Mouse (Mus musculus): Measurements from ENCODE around the gene Rilpl1. TPM values are rescaled to one million over a fixed set of nuclear protein-coding genes. Genes with fewer than 3 reads are reported as not detected.
A peak's percentile ranks its signal among the peaks of the same experiment; 100 is the strongest.

Rilpl1 gene
- polyA plus RNA-seq, 1 experiment from 2014 or later: 11.8 TPM

GRCm38 (mm10) chr5:124482966-124483654, 48.1 kb downstream of the Rilpl1 start, which contains the start of gene Snrnp35:
TSS of gene Snrnp35 (plus strand) at chr5:124483134.
- H3K4me2 ChIP-seq: peak within 1 kb of the TSS; percentile 82
- no peaks in the 10 kb centered on the region for H3K27me3 ChIP-seq (replicated peaks)
- H3K9ac ChIP-seq: peak within 1 kb of the TSS; percentile 68
- peak within 1 kb of the TSS; percentile 78 for H3K4me3 ChIP-seq
- H3K27ac ChIP-seq: peak within 1 kb of the TSS; percentile 91
- H3K4me1 ChIP-seq: peaks cover 22% of the 10 kb centered on the region
- no peaks in the 10 kb centered on the region for H3K36me3 ChIP-seq (replicated peaks)
- WGBS: under 1% methylated on average over 47 of the region's 48 CpGs
- ATAC-seq (replicated peaks): peak; percentile 95
- H3K9me3 ChIP-seq: no peaks in the 10 kb centered on the region

DNA sequence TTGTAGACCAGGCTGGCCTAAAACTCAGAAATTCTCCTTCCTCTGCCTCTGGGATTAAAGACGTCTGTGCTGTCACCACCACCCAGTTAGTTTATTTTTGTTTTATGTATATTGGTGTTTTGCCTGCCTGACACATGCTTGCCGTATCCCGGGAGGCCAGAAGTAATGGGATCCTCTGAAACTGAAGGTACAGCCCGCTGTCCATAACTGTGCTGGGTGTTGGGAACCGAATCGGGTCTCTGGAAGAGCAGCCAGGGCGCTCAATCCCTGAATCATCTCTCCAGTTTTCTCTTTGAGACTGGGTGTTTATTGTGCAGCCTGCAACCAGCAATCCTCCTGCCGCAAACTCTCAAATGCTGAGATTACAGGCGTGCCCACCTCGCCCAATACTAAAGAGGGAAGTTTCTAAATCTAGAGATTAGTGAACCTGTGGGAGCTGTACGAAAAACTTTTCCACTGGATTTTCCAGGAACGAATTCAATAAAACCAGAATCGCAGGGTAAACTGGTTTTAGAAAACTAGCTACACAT, 48.7 kb downstream of the Rilpl1 start:
- Histone ChIP-seq H3K4me1 (peaks cover 22% of the 10 kb centered on the region), H3K36me3 (replicated peaks) (no peaks in the 10 kb centered on the region), H3K9ac (peak overlapping the region; percentile 68), H3K4me3 (peak overlapping the region; percentile 78), H3K27ac (peak overlapping the region; percentile 91), H3K27me3 (replicated peaks) (no peaks in the 10 kb centered on the region), H3K9me3 (no peaks in the 10 kb centered on the region), H3K4me2 (peak overlapping the region; percentile 82)
- WGBS: 6% methylated on average over 13 of the region's 13 CpGs
- ATAC-seq (replicated peaks): no peak

DNA sequence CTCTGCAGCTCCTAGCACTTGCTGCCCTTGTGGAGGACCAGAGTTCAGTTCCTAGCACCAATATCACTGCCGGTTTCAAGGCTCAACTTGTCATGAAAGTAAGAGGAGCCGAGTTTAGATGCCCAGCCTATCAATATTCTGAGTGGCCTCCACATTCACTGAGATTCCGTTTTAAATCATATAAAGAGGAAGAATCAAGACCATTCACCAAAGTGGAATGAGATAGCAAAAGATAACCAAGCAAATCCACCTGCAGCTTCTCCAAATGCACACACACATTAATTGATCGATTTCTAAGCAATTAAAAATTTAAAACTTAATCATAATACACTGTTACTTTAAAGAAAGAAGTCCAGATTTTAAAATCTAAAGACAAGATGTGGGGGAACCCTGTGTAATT, 49.5 kb downstream of the Rilpl1 start:
- Histone ChIP-seq H3K9me3 (no peaks in the 10 kb centered on the region), H3K27me3 (replicated peaks) (no peaks in the 10 kb centered on the region), H3K4me3 (no peak overlapping the region), H3K27ac (no peak overlapping the region), H3K4me1 (peaks cover 28% of the 10 kb centered on the region), H3K36me3 (replicated peaks) (no peaks in the 10 kb centered on the region), H3K9ac (no peak overlapping the region), H3K4me2 (no peak overlapping the region)
- WGBS: 95% methylated on average over 4 of the region's 4 CpGs
- ATAC-seq (replicated peaks): no peak

DNA sequence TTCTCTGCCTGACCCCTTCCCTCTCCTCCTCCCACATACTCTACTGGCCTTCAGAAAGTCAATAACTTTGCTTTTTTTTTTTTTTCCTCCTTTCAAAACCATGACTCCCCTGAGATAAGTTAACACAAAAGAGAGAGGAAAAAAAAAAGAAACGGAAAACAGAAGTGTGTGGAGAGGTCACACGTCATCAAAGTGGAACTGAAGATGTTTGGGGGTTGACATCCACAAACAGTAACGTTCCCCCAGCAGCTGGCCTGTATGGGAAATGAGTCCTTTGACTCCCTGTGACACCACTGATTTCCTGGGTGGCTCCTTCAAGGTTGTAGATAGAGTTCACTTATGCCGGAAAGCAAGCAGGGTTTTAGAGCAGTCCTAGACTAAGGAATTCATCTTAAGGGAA, 51.1 kb downstream of the Rilpl1 start:
- Histone ChIP-seq H3K4me1 (peaks cover 32% of the 10 kb centered on the region), H3K27me3 (replicated peaks) (no peaks in the 10 kb centered on the region), H3K27ac (no peak overlapping the region), H3K9me3 (no peaks in the 10 kb centered on the region), H3K4me3 (no peak overlapping the region), H3K36me3 (replicated peaks) (no peaks in the 10 kb centered on the region), H3K9ac (no peak overlapping the region), H3K4me2 (no peak overlapping the region)
- WGBS: 84% methylated on average over 4 of the region's 4 CpGs
- no peak for ATAC-seq (replicated peaks)

DNA sequence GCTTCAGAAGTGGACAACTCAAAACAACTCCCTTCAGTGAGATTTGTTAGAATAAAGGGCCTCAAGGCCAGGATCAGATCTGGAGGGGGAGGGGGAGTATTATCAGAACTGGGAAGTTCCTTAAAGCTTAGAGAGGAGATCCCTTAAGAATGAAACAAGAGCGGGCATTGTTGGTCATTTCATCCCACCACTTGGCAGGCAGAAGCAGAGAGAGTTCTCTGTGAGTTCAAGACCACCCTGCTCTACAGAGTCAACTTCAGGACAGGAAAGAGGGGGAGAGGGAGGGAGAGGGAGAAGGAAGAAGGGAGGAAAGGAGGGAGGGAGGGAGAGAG, 52.4 kb downstream of the Rilpl1 start:
- Histone ChIP-seq H3K4me1 (peaks cover 22% of the 10 kb centered on the region), H3K9me3 (no peaks in the 10 kb centered on the region), H3K4me3 (peak overlapping the region; percentile 64; the same call in 1 of the 2 replicates), H3K9ac (no peak overlapping the region), H3K27me3 (replicated peaks) (no peaks in the 10 kb centered on the region), H3K4me2 (peak overlapping the region; percentile 74), H3K27ac (peak overlapping the region; percentile 55), H3K36me3 (replicated peaks) (no peaks in the 10 kb centered on the region)
- ATAC-seq (replicated peaks): no peak
- 78% methylated on average over 1 of the region's 1 CpGs for WGBS

DNA sequence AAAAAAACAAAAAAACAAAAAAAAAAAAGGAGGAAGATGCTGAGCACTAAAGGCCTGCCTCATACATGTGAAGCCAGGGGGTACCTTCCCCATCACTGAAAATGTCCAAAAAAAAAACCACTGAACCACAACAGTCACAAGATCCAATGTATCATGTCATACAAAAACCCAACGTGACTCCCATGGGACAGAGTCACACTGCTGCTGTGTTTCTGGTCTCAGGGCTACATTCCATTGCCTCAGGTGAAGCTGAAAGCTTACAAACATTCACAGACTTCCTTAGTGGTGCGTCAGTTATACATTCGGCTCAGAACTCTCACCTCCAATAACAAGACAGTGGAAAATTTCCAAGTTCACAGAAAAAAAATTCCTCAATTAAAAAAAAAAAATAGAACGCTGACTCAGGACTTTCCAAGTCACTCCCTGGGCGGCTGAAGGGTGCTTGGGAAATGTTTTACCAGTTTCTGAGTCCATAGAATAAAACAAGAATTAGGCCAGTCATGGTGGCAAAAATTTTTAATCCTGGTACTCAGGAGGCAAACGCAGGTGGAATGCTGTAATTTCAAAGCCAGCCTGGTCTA, 60.5 kb downstream of the Rilpl1 start:
- Histone ChIP-seq H3K27me3 (replicated peaks) (no peaks in the 10 kb centered on the region), H3K4me1 (peaks cover 4% of the 10 kb centered on the region; the same call in 1 of the 2 replicates), H3K4me2 (no peak overlapping the region), H3K27ac (no peak overlapping the region), H3K36me3 (replicated peaks) (no peaks in the 10 kb centered on the region), H3K9me3 (no peaks in the 10 kb centered on the region), H3K4me3 (no peak overlapping the region), H3K9ac (no peak overlapping the region)
- WGBS: 86% methylated on average over 6 of the region's 6 CpGs
- ATAC-seq (replicated peaks): no peak

- H3K4me2 ChIP-seq: no peak overlapping the region
- no peak for ATAC-seq (replicated peaks)
- H3K9me3 ChIP-seq: no peaks in the 10 kb centered on the region
- H3K4me3 ChIP-seq: no peak overlapping the region
- WGBS: 94% methylated on average over 6 of the region's 6 CpGs
- no peak overlapping the region for H3K27ac ChIP-seq
- H3K27me3 ChIP-seq (replicated peaks): no peaks in the 10 kb centered on the region
- H3K4me1 ChIP-seq: no peaks in the 10 kb centered on the region
- no peaks in the 10 kb centered on the region for H3K36me3 ChIP-seq (replicated peaks)
- no peak overlapping the region for H3K9ac ChIP-seq
These were observed 61.7 kb downstream of the Rilpl1 start for GRCm38 (mm10) chr5:124469486-124469885.

DNA sequence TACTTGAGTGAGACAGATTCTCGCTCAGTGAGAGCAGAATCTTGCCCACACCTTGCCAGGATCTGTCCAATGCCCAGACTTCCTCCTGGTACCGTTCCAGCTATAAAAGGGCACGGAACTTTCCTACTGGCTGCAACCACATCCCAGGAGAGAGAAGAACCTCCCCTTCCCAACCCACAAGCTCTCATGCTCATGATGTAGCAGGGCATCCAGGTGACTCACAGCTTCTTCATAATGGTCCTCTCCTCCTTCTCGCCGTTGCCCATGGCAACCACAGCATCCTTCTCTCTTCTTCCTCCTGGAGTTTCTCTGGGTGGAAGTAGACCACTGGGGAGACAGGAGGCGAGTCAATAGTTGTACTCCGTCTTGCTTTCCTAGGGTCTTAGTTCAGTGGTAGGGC, 62.8 kb downstream of the Rilpl1 start:
- no peak overlapping the region for H3K4me3 ChIP-seq
- no peak overlapping the region for H3K27ac ChIP-seq
- no peaks in the 10 kb centered on the region for H3K4me1 ChIP-seq
- no peaks in the 10 kb centered on the region for H3K27me3 ChIP-seq (replicated peaks)
- WGBS: 94% methylated on average over 7 of the region's 7 CpGs
- H3K4me2 ChIP-seq: no peak overlapping the region
- no peak overlapping the region for H3K9ac ChIP-seq
- H3K36me3 ChIP-seq (replicated peaks): peaks cover 4% of the 10 kb centered on the region; the same call in 1 of the 2 replicates
- no peaks in the 10 kb centered on the region for H3K9me3 ChIP-seq
- ATAC-seq (replicated peaks): no peak

GRCm38 (mm10) chr5:124467766-124468165, 63.4 kb downstream of the Rilpl1 start:
- ATAC-seq (replicated peaks): no peak
- H3K27me3 ChIP-seq (replicated peaks): no peaks in the 10 kb centered on the region
- peaks cover 10% of the 10 kb centered on the region; the same call in 1 of the 2 replicates for H3K36me3 ChIP-seq (replicated peaks)
- no peak overlapping the region for H3K4me3 ChIP-seq
- H3K4me2 ChIP-seq: no peak overlapping the region
- H3K27ac ChIP-seq: no peak overlapping the region
- WGBS: 90% methylated on average over 1 of the region's 1 CpGs
- no peak overlapping the region for H3K9ac ChIP-seq
- no peaks in the 10 kb centered on the region for H3K9me3 ChIP-seq
- no peaks in the 10 kb centered on the region for H3K4me1 ChIP-seq

GRCm38 (mm10) chr5:124464905-124465304, 66.3 kb downstream of the Rilpl1 start:
- H3K4me2 ChIP-seq: no peak overlapping the region
- no peaks in the 10 kb centered on the region for H3K4me1 ChIP-seq
- no peak overlapping the region for H3K9ac ChIP-seq
- H3K4me3 ChIP-seq: no peak overlapping the region
- no peak overlapping the region for H3K27ac ChIP-seq
- peaks cover 27% of the 10 kb centered on the region for H3K36me3 ChIP-seq (replicated peaks)
- H3K27me3 ChIP-seq (replicated peaks): no peaks in the 10 kb centered on the region
- ATAC-seq (replicated peaks): no peak
- no peaks in the 10 kb centered on the region for H3K9me3 ChIP-seq

DNA sequence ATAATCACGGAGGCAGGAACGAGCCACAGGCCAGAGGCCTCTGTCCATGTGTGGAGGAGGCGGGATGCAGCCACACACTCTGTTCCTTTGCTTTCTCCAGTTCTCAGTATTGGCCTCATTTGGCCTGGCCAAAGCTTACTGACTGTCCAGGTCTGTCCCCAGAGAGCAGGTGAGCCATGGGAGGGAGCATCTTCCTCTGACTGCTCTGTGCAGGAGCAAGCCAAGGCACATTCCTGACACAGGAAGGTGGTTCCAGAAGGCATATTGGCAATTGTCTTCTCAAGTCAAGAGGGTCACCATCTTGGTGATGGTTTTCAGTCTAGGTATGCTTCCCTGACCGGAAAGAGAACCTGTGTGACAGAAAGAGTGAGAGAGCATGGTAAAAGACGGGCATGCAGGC, 67.7 kb downstream of the Rilpl1 start:
- Histone ChIP-seq H3K9ac (no peak overlapping the region), H3K4me3 (no peak overlapping the region), H3K36me3 (replicated peaks) (peaks cover 42% of the 10 kb centered on the region), H3K27me3 (replicated peaks) (no peaks in the 10 kb centered on the region), H3K9me3 (no peaks in the 10 kb centered on the region), H3K27ac (no peak overlapping the region), H3K4me1 (no peaks in the 10 kb centered on the region), H3K4me2 (no peak overlapping the region)
- 90% methylated on average over 5 of the region's 5 CpGs for WGBS
- ATAC-seq (replicated peaks): no peak

DNA sequence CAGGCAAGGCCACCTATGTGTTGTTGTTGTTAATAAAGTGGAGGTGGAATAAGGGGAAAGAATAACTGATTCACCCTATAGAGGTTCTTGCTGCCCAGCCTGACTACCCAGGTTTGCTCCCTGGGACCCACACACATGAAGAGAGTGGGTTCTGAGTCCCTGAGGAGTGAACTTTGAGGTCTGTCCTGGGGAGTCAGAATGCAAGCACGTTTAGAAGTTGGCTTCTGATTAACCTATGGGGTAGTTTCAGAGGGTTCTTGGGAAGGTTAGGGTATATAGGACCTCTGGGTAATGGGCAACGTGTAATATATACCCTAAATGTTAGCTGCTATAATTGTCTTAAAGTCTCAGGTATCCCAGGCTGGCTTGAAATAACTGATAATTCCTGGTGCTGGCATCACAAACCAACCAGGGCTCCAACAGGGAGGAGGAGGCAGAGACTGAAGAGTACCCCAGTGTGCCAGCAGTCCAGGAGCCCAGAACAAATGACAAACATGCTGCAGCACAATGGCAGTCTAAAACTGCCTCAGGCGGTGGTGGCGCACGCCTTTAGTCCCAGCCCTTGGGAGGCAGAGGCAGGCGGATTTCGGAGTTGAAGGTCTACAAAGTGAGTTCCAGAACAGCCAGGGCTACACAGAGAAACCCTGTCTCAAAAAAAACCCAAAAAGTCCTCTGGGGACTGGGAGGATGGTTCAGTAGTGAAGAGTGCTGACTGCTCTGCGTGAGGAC, 68.7 kb downstream of the Rilpl1 start:
- Histone ChIP-seq H3K36me3 (replicated peaks) (peaks cover 51% of the 10 kb centered on the region), H3K9ac (no peak overlapping the region), H3K27me3 (replicated peaks) (no peaks in the 10 kb centered on the region), H3K4me2 (no peak overlapping the region), H3K4me1 (no peaks in the 10 kb centered on the region), H3K4me3 (no peak overlapping the region), H3K27ac (no peak overlapping the region), H3K9me3 (no peaks in the 10 kb centered on the region)
- no peak for ATAC-seq (replicated peaks)
- 88% methylated on average over 8 of the region's 8 CpGs for WGBS
